Mouse (Mus musculus) lung, embryonic 16.5 days (tissue): ENCODE data around the gene Prmt1. TPM values are rescaled to one million over a fixed set of nuclear protein-coding genes. Genes with fewer than 3 reads are reported as not detected.

Experiments used
- ATAC-seq: fragments of 200-750 bp; cut with Nextera tagmentation; 2 replicates; pipeline ENCODE4 v1.8.0; 2017; ENCODE audit warnings: low read depth, mild to moderate bottlenecking, moderate library complexity
- H3K27ac ChIP-seq: fragments of 300-500 bp; sonication (generic); 2 replicates; pipeline ENCODE4 v1.5.1; 2014; ENCODE audit warnings: mild to moderate bottlenecking, control low read depth, low read length
- H3K27me3 ChIP-seq: fragments of 300-500 bp; sonication (generic); 2 replicates; pipeline ENCODE4 v1.6.1; 2014; ENCODE audit warnings: low read depth, low read length, mixed read lengths; ENCODE audit not compliant: control insufficient read depth, insufficient read depth
- H3K36me3 ChIP-seq: fragments of 300-500 bp; sonication (generic); 2 replicates; pipeline ENCODE4 v1.6.1; 2014; ENCODE audit warnings: low read length; ENCODE audit not compliant: control insufficient read depth, insufficient read depth
- H3K4me1 ChIP-seq: fragments of 300-500 bp; sonication (generic); replicated peaks from 2 replicates; pipeline ENCODE4 v1.6.1; 2014; ENCODE audit warnings: low read length, mixed read lengths; ENCODE audit not compliant: control insufficient read depth, insufficient read depth
- H3K4me2 ChIP-seq: fragments of 300-500 bp; sonication (generic); 2 replicates; pipeline ENCODE4 v1.6.1; 2014; ENCODE audit warnings: low read depth, low read length, control low read depth
- H3K4me3 ChIP-seq: fragments of 300-500 bp; sonication (generic); 2 replicates; pipeline ENCODE4 v1.5.1; 2014; ENCODE audit warnings: mild to moderate bottlenecking, low read length, control low read depth
- H3K9ac ChIP-seq: fragments of 300-500 bp; sonication (generic); 2 replicates; pipeline ENCODE4 v1.6.1; 2014; ENCODE audit warnings: low read length, control low read depth
- H3K9me3 ChIP-seq: fragments of 300-500 bp; sonication (generic); 2 replicates; pipeline ENCODE4 v1.6.1; 2016; ENCODE audit warnings: low read length; ENCODE audit not compliant: control insufficient read depth
- WGBS: fragments of 180-500 bp; shearing (Covaris S2); extraction: QIAGEN DNeasy Blood & Tissue Kit; methylation state at CpG from one replicate; pipeline ENCODE4 v1.1.7; 2014; 5-methylcytosine and 5-hydroxymethylcytosine counted together
- polyA plus RNA-seq: library from polyadenylated mRNA; unstranded; fragments of >200 nt; fragmentation: Nextera tagmentation; extraction: Ambion mirVana; gene quantifications from 2 replicates; pipeline ENCODE4 v1.2.1, GENCODE M21; 2015

Prmt1 gene
- polyA plus RNA-seq, 1 experiment from 2014 or later: 457 TPM

DNA sequence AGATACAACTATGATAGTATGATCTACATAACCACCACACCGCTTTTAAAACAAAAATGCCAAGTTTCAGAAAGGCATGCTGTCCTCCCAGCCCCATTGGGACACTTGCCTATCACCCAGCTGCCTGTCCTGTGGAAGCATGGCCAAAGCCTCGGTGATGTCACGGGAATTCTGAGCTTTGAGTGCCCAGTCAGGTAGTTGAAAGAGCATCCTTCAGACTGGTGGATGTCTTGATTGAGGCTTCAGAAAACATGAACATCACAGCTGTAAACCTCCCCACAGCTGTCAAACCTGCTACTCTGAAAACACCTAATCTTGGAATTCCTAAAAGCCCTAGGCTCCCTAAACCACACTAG is 27.7 kb upstream of the Prmt1 start:
- H3K4me3 ChIP-seq: no peak overlapping the region
- no peak for ATAC-seq
- H3K9me3 ChIP-seq: no peaks in the 10 kb centered on the region
- H3K27ac ChIP-seq: no peak overlapping the region
- no peak overlapping the region for H3K9ac ChIP-seq
- no peak overlapping the region for H3K4me2 ChIP-seq
- peaks cover 25% of the 10 kb centered on the region for H3K36me3 ChIP-seq
- H3K4me1 ChIP-seq: peaks cover 18% of the 10 kb centered on the region
- WGBS: 91% methylated on average over 3 of the region's 3 CpGs
- H3K27me3 ChIP-seq: no peaks in the 10 kb centered on the region

DNA sequence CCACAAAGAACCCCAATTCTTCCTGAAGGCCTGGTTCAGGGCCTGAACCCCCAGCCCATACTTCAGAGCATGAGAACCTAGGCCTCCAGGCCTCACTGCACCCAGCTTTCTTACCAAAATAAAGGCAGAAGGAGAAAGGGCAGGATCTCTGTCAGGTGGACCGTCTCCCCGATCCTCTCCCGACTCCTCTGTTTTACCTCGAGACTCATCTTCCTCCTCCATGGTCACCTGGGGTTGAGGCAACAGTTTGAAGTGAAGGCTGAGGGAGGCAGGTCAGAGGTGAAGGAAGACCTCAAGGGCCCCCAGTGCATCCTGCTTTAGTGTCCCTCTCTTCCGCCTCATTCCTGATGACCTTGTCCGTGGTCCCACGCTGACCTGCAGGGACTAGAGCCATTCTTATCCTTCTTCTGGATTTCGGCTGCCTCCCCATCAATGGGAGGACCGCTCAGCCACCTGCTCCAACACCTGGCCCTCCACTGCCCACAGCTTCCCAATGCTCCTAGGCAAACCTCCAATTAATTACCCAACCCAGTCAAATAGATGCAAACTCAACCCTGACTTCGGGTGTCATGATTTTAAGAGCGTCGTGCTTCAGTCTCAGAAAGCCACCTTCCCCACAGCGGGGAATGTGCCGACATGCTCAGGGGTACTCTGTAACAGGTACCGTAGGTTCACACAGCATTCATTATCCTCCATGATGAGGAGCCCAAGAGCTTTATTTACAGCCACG is 27.2 kb upstream of the Prmt1 start:
- WGBS: 94% methylated on average over 16 of the region's 16 CpGs
- ATAC-seq: no peak
- peaks cover 29% of the 10 kb centered on the region for H3K36me3 ChIP-seq

DNA sequence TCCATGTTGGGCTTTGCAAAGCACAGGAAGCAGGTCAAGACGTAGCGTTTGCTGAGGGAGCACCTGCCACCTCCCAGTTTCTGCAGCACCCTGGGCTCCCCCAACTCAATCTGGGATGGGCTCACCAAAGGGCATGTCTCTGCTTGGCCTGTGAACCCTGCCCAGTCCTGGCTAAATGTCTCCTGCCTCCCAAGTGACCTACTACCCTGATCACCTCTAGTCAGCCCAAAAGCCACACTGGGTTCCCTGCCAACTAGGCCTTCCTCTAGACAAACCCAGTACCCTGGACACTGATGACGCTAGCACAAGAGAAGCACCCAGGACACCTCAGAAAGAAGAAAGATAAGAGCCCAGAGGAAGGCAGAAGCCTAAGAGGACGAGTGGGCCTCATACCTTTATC is 26.5 kb upstream of the Prmt1 start:
- H3K27me3 ChIP-seq: no peaks in the 10 kb centered on the region
- no peak overlapping the region for H3K27ac ChIP-seq
- WGBS: 77% methylated on average over 4 of the region's 4 CpGs
- peaks cover 10% of the 10 kb centered on the region for H3K4me1 ChIP-seq
- no peak overlapping the region for H3K4me3 ChIP-seq
- no peak overlapping the region for H3K9ac ChIP-seq
- no peak overlapping the region for H3K4me2 ChIP-seq
- ATAC-seq: no peak
- peaks cover 36% of the 10 kb centered on the region for H3K36me3 ChIP-seq
- no peaks in the 10 kb centered on the region for H3K9me3 ChIP-seq

More for the DNA sequence above, 27.2 kb upstream of the Prmt1 start:
- H3K4me1 ChIP-seq: peaks cover 13% of the 10 kb centered on the region
- H3K27ac ChIP-seq: no peak overlapping the region
- no peak overlapping the region for H3K4me2 ChIP-seq
- no peak overlapping the region for H3K4me3 ChIP-seq
- no peak overlapping the region for H3K9ac ChIP-seq
- no peaks in the 10 kb centered on the region for H3K27me3 ChIP-seq
- no peaks in the 10 kb centered on the region for H3K9me3 ChIP-seq

DNA sequence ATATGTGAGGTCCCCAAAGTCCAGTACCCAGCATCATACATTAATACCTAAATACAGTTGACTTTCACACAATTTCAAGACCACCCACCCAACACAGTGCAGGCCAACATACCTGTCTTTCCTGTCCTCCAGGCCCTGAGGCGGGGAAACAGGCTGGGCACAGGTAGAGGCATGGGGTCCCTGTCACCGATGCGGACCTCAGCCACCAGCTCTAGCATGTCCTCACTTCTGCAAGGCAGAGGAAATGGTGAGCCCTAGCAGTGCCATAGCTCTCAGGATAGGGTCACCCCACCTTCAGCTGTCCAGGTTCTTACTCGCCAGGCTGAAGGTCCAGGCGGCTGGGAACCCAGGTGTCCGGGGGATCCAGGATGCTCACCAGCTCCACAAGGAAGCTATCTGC is 25.6 kb upstream of the Prmt1 start:
- no peak overlapping the region for H3K27ac ChIP-seq
- no peak overlapping the region for H3K4me3 ChIP-seq
- H3K36me3 ChIP-seq: peaks cover 44% of the 10 kb centered on the region
- no peak overlapping the region for H3K9ac ChIP-seq
- 94% methylated on average over 6 of the region's 6 CpGs for WGBS
- no peaks in the 10 kb centered on the region for H3K9me3 ChIP-seq
- no peak overlapping the region for H3K4me2 ChIP-seq
- H3K4me1 ChIP-seq: peaks cover 10% of the 10 kb centered on the region
- no peak for ATAC-seq
- H3K27me3 ChIP-seq: no peaks in the 10 kb centered on the region

DNA sequence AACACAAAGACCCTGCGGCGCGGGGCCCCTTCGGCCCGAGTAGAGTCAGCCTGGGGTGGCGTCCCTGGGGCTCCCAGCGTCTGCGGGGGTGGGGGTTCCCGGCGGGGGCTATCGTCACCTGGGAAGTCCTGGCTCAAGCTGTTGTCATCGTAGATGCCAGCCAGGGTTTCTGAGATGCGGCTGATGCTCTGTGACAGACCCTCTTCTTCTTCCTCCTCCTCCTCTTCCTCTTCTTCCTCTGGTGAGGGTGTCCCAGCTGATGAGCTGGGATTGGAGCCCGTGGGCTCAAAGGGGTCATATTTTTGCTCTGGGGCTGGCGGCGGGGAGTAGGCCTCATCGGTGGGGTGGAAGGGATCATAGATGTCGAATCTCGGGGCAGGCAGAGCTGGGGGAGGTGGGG is 22.0 kb upstream of the Prmt1 start:
- Histone ChIP-seq H3K9ac (no peak overlapping the region), H3K4me1 (no peaks in the 10 kb centered on the region), H3K4me2 (no peak overlapping the region), H3K36me3 (peaks cover 72% of the 10 kb centered on the region), H3K9me3 (no peaks in the 10 kb centered on the region), H3K27me3 (no peaks in the 10 kb centered on the region), H3K4me3 (no peak overlapping the region), H3K27ac (no peak overlapping the region)
- no peak for ATAC-seq
- 87% methylated on average over 19 of the region's 19 CpGs for WGBS

DNA sequence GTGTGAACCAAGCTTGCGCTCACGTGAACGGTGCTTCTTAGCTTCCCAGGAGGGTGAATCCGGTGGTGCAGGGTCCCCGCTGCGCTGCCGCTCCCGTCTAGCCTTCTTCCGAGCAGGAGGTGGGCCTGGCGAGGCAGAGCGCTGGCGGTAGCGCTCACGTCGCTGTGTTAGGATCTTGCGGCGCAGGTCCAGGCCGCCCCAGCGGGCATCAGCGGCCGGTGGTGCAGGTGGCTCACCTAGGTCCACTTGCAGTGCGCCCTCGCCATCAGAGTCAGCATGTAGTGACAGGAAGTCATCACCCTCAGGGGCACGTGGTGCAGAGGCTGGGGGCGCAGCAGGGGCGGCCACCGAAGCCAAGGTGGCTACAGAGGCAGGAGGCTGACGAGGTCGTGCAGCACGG is 21.5 kb upstream of the Prmt1 start:
- whole genome bisulfite sequencing: 93% methylated on average over 30 of the region's 30 CpGs
- Histone ChIP-seq H3K36me3 (peaks cover 78% of the 10 kb centered on the region), H3K4me2 (no peak overlapping the region), H3K9me3 (no peaks in the 10 kb centered on the region), H3K27ac (no peak overlapping the region), H3K4me1 (no peaks in the 10 kb centered on the region), H3K4me3 (no peak overlapping the region), H3K27me3 (no peaks in the 10 kb centered on the region), H3K9ac (no peak overlapping the region)
- ATAC-seq: no peak

DNA sequence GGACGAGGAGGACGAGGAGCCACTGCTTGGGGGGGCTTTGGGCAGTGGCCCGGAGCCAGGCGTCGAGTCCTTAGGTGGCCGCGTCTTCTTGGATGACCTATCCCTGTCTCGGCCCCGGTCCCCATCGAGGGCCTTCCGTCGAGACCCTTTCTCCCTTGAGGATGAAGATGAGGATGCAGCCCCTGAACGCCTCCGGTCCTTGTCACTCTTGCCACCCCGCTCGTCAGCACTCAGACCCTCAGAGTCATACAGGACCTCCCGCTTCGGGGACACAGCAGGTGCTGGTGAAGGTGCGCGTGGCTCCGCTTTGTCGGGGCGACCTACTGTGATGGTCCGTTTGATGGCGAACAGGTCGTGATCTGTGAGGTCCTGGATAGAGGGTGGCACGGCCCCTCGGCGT is 20.8 kb upstream of the Prmt1 start:
- H3K27ac ChIP-seq: no peak overlapping the region
- H3K27me3 ChIP-seq: no peaks in the 10 kb centered on the region
- H3K9ac ChIP-seq: no peak overlapping the region
- H3K4me3 ChIP-seq: no peak overlapping the region
- no peak for ATAC-seq
- no peaks in the 10 kb centered on the region for H3K4me1 ChIP-seq
- peaks cover 78% of the 10 kb centered on the region for H3K36me3 ChIP-seq
- H3K9me3 ChIP-seq: no peaks in the 10 kb centered on the region
- no peak overlapping the region for H3K4me2 ChIP-seq
- 91% methylated on average over 29 of the region's 29 CpGs for WGBS

DNA sequence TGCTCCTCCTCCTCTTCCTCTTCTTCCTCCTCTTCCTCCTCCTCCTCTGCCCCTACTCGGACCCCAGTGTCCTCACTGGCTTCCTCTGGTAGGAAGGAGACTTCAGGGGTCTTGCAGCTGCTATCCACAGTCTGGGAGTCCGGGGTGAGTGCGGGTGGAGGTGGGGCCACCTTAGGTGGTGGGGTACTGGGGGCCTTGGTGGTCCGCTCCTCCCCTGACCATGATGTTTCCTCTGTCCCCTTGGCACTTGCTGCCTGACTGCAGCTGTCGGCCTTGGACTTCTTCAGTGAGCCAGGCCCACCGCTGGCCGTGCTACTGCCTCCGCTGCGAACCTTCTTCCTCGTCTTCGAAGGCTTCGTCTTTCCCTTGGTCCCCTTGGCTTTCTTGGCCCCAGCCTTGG is 20.1 kb upstream of the Prmt1 start:
- H3K9ac ChIP-seq: no peak overlapping the region
- H3K4me1 ChIP-seq: no peaks in the 10 kb centered on the region
- no peak overlapping the region for H3K4me3 ChIP-seq
- H3K27me3 ChIP-seq: no peaks in the 10 kb centered on the region
- H3K9me3 ChIP-seq: no peaks in the 10 kb centered on the region
- ATAC-seq: no peak
- WGBS: 91% methylated on average over 12 of the region's 12 CpGs
- H3K4me2 ChIP-seq: no peak overlapping the region
- no peak overlapping the region for H3K27ac ChIP-seq
- peaks cover 76% of the 10 kb centered on the region for H3K36me3 ChIP-seq

DNA sequence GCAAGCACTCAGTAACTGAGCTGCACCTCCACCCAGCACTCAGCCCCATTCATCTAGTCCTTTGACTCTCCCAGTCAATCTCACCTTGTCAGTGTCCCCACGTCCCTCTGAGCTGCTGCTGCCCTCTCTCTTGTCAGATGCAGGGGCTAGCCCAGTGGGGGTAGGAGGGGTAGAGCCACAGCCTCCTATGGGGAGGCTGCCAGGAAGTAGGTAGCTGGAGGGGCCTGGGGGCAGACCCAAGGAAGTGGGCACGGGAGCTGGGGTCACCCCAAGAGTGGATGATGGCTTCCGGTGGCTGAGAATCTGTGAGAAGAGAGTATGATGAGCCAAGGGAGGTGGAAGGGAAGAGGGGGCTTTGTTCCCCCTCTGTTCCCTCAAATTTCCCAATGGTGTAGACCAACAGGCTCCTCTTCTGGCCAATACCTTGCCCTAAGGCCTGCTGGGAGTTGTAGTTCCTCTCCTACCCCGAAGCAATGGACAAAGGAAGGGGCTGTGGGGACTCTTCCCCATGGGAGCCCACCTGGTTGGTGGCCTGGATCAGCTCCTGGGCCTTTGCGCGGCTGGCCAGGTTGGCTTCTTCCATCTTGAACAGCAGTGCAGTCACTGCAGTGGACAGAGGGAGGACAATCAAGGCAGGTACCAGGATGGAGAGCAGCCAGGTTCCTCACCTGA is 19.1 kb upstream of the Prmt1 start:
- WGBS: 72% methylated on average over 5 of the region's 6 CpGs
- H3K9ac ChIP-seq: no peak overlapping the region

More for the DNA sequence above, 19.1 kb upstream of the Prmt1 start:
- Histone ChIP-seq H3K27ac (no peak overlapping the region), H3K36me3 (peaks cover 82% of the 10 kb centered on the region), H3K27me3 (no peaks in the 10 kb centered on the region), H3K4me2 (no peak overlapping the region), H3K4me3 (no peak overlapping the region), H3K9me3 (no peaks in the 10 kb centered on the region), H3K4me1 (0 out of 2 replicates have a peak, but pooled peaks cover 3% of the 10 kb centered on the region)
- ATAC-seq: no peak
